Mouse (Mus musculus) limb, embryonic 12.5 days (tissue): ENCODE data around the gene Klhdc7b. TPM values are rescaled to one million over a fixed set of nuclear protein-coding genes. Genes with fewer than 3 reads are reported as not detected.

Experiments
- ATAC-seq: fragments of 200-750 bp; cut with Nextera tagmentation; 2 replicates; pipeline ENCODE4 v1.8.0; 2017; ENCODE audit warnings: low read depth, moderate TSS enrichment; ENCODE audit not compliant: insufficient number of reproducible peaks, insufficient read depth, low FRiP score, low TSS enrichment
- H3K27ac ChIP-seq: fragments of 300-500 bp; sonication (generic); 2 replicates; pipeline ENCODE4 v1.5.1; 2016; ENCODE audit warnings: mild to moderate bottlenecking, moderate library complexity
- H3K27me3 ChIP-seq: fragments of 300-500 bp; sonication (generic); 2 replicates; pipeline ENCODE4 v1.6.1; 2016; ENCODE audit warnings: mild to moderate bottlenecking, moderate library complexity
- H3K36me3 ChIP-seq: fragments of 300-500 bp; sonication (generic); 2 replicates; pipeline ENCODE4 v1.6.1; 2016; ENCODE audit warnings: mild to moderate bottlenecking, moderate library complexity
- H3K4me1 ChIP-seq: fragments of 300-500 bp; sonication (generic); replicated peaks from 2 replicates; pipeline ENCODE4 v1.6.1; 2016
- H3K4me2 ChIP-seq: fragments of 300-500 bp; sonication (generic); 2 replicates; pipeline ENCODE4 v1.6.1; 2016; ENCODE audit warnings: mild to moderate bottlenecking, moderate library complexity
- H3K4me3 ChIP-seq: fragments of 300-500 bp; sonication (generic); replicated peaks from 2 replicates; pipeline ENCODE4 v1.5.1; 2016; ENCODE audit warnings: mild to moderate bottlenecking
- H3K9ac ChIP-seq: fragments of 300-500 bp; sonication (generic); replicated peaks from 2 replicates; pipeline ENCODE4 v1.6.1; 2016; ENCODE audit warnings: mild to moderate bottlenecking, moderate library complexity
- H3K9me3 ChIP-seq: fragments of 300-500 bp; sonication (generic); 2 replicates; pipeline ENCODE4 v1.6.1; 2016; ENCODE audit warnings: mild to moderate bottlenecking, moderate library complexity
- WGBS: fragments of 180-500 bp; shearing (Covaris S2); methylation state at CpG from one replicate; pipeline ENCODE4 v1.1.7; 2016; 5-methylcytosine and 5-hydroxymethylcytosine counted together
- polyA plus RNA-seq: library from polyadenylated mRNA; unstranded; fragments of >200 nt; fragmentation: Nextera tagmentation; extraction: Ambion mirVana; gene quantifications from 2 replicates; pipeline ENCODE4 v1.2.1, GENCODE M21; 2016

Gene Klhdc7b
- polyA plus RNA-seq, 1 experiment from 2014 or later = not detected

DNA sequence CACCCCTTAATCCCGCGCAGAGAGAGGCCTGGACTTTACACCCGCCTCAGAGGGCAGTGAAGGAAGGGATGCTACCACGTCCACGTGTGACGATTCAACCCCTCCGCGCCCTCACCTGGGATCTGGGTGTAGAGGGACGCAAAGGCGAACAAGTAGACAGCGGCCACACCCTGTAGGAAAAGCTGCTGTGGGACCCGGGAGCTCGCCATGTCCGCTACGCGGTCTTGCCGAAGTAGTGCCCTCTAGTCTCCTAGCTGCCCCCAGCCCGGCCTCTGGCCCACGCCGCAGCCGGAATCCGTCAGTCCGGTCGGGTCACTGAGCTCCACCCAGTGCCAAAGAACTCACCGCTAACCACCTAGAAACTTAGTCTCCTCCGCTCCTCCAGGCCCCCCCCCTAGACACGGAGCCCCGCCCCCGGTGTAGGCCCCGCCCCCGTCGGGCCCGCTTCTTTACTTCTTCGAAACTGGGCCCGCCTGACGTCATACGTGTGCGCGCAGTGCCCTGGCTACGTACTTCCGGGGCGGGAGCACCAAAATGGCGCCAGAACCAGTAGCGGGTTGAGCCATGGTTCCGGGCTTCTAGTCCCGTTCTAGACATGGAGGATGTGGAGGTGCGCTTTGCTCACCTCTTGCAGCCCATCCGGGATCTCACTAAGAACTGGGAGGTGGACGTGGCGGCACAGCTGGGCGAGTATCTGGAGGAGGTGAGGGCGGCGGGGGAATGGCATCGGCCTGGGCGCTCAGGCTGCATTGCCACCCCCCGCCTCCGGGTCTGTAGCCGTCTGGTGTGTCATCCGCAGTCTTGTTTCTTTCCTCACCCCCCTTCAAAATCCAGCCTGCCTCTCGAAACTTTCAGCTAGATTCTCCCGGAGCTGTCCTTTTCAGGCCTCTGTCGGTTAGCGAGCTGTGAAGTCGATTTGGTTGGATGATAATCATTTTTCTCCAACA, 29.2 kb upstream of the Klhdc7b start, which contains the start of the genes Lmf2 and Ncaph2:
Gene Lmf2, minus strand, starts transcription at position 419 of the 947 bp plus-strand sequence.
Gene Ncaph2, plus strand, starts transcription at position 479 of the 947 bp plus-strand sequence.
- H3K9ac ChIP-seq = peak within 1 kb of the TSS; percentile 89
- peaks cover 21% of the 10 kb centered on the region for H3K4me1 ChIP-seq
- H3K27me3 ChIP-seq = no peaks in the 10 kb centered on the region
- H3K27ac ChIP-seq = peak within 1 kb of the TSS; percentile 92
- H3K36me3 ChIP-seq = peaks cover 50% of the 10 kb centered on the region
- peak within 1 kb of the TSS; percentile 86 for H3K4me2 ChIP-seq
- H3K4me3 ChIP-seq = peak within 1 kb of the TSS; percentile 82
- WGBS = under 1% methylated on average over 62 of the region's 64 CpGs
- H3K9me3 ChIP-seq = no peaks in the 10 kb centered on the region
- ATAC-seq = peak; percentile 83

DNA sequence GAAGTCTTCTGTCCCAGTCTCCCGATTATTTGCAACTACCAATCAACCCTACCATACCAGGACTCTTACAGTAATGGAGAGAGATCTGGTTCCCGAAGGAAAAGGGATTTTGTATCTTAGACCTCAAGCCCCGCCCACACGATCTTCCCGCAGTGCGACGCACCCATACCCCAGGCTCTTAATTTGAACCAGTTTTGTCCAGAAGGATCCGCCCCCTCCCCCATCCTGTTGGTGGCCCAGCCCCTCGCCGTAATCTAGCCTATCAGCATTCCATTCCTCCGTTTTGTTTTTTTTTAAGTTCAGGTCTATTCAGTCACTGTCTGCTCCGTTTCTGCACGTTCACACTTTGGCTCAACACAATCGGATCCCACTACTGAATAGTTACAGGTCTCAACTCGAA, 28.3 kb upstream of the Klhdc7b start:
- Histone ChIP-seq H3K4me3 (peak overlapping the region; percentile 82), H3K4me1 (peaks cover 21% of the 10 kb centered on the region), H3K36me3 (peaks cover 50% of the 10 kb centered on the region), H3K27me3 (no peaks in the 10 kb centered on the region), H3K9me3 (no peaks in the 10 kb centered on the region), H3K9ac (peak overlapping the region; percentile 89), H3K4me2 (peak overlapping the region; percentile 86), H3K27ac (peak overlapping the region; percentile 92)
- 1% methylated on average over 15 of the region's 15 CpGs for WGBS
- ATAC-seq = 0 out of 2 replicates have a peak, but pooled peaks have one; percentile 29

DNA sequence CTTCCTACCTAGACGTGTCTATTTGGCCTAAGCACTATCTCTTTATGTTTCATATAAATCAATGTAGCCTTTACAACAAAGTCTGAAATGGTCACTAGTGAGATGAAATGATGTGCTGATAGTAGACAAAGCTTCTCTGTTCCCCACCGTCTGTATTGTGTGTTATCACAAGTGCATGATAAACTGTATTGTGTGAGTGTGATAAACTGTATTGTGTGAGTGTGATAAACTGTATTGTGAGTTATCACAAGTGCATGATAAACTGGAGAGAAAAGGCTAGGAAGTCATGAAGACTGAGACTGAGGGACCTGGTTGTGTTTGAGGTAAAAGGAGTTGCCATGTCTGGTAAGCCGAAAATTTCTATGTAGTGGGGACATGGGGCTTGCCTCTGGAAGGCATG, 25.9 kb upstream of the Klhdc7b start:
- 86% methylated on average over 3 of the region's 3 CpGs for WGBS
- peaks cover 20% of the 10 kb centered on the region for H3K4me1 ChIP-seq
- no peak overlapping the region for H3K4me2 ChIP-seq
- H3K27me3 ChIP-seq = no peaks in the 10 kb centered on the region
- no peak for ATAC-seq
- H3K27ac ChIP-seq = no peak overlapping the region
- no peak overlapping the region for H3K9ac ChIP-seq
- H3K36me3 ChIP-seq = peaks cover 49% of the 10 kb centered on the region
- H3K4me3 ChIP-seq = no peak overlapping the region
- no peaks in the 10 kb centered on the region for H3K9me3 ChIP-seq

DNA sequence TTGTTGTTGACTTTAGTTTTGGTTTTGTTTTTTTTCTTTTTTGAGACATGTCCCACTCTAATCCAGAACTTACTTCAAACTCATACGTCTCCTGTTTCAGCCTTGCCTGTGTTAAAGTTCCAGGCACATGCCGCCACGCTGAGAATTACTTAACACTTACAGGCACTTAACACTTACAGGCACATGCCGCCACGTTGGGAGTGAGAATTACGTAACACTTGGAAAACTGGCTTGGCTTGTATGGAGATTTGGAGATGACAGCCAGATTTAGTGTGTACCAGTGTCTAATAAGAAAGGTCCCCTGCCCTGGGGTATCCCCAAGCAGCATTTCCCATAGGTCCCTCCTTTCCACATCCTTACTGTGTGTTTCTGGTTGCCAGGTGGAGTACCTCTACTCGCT, 21.7 kb upstream of the Klhdc7b start:
- H3K27me3 ChIP-seq = no peaks in the 10 kb centered on the region
- H3K9ac ChIP-seq = no peak overlapping the region
- no peaks in the 10 kb centered on the region for H3K9me3 ChIP-seq
- H3K4me2 ChIP-seq = no peak overlapping the region
- no peak overlapping the region for H3K4me3 ChIP-seq
- WGBS = 91% methylated on average over 7 of the region's 7 CpGs
- no peak overlapping the region for H3K27ac ChIP-seq
- no peaks in the 10 kb centered on the region for H3K4me1 ChIP-seq
- no peak for ATAC-seq
- H3K36me3 ChIP-seq = peaks cover 87% of the 10 kb centered on the region

DNA sequence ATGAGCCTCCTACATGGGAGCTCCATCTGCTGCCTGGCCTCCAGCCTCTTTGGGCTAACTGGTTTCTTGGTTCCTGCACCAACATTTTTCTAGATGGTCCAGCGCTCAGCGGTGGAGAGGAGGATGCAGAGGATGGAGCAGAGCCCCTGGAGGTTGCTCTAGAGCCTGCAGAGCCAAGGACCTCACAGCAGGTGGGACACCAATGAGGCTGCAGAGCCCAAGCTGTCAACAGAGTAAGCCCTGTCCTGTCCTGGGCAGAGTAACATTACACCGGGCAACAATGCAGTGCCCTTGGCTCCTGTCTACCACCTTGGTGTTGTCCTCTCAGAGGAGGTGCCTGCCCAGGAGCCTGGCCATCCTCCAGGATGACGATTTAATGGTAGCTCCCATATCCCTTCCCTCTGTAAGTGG, 19.6 kb upstream of the Klhdc7b start:
- ATAC-seq = no peak
- Histone ChIP-seq H3K27ac (no peak overlapping the region), H3K36me3 (peaks cover 98% of the 10 kb centered on the region), H3K9ac (no peak overlapping the region), H3K4me1 (no peaks in the 10 kb centered on the region), H3K4me3 (no peak overlapping the region), H3K27me3 (no peaks in the 10 kb centered on the region), H3K9me3 (no peaks in the 10 kb centered on the region), H3K4me2 (no peak overlapping the region)
- 90% methylated on average over 4 of the region's 4 CpGs for WGBS

DNA sequence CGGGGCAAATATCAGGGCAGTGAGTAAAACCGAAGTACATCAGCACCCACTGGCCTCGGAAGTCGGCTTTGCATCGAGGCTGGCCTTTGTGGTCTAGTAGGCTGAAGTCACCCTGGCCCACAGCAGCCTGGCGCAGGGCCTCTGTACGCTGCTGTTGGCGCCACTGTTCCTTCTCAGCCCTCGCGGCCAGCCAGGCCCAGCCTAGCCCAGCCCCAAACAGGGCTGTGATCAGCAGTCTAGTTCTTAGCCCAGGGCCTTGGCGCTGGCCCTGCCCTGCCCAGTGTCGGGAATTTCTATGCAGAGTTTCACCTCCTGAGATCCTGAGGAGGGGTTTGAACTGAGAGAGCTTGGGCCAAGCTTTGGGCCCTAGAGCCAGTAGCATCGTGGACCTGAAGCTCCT, 12.6 kb upstream of the Klhdc7b start:
- Histone ChIP-seq H3K27ac (no peak overlapping the region), H3K36me3 (peaks cover 60% of the 10 kb centered on the region), H3K9me3 (no peaks in the 10 kb centered on the region), H3K27me3 (peaks cover 13% of the 10 kb centered on the region), H3K4me1 (peaks cover 13% of the 10 kb centered on the region), H3K4me3 (no peak overlapping the region), H3K9ac (no peak overlapping the region), H3K4me2 (no peak overlapping the region)
- ATAC-seq = no peak
- WGBS = 88% methylated on average over 13 of the region's 13 CpGs

DNA sequence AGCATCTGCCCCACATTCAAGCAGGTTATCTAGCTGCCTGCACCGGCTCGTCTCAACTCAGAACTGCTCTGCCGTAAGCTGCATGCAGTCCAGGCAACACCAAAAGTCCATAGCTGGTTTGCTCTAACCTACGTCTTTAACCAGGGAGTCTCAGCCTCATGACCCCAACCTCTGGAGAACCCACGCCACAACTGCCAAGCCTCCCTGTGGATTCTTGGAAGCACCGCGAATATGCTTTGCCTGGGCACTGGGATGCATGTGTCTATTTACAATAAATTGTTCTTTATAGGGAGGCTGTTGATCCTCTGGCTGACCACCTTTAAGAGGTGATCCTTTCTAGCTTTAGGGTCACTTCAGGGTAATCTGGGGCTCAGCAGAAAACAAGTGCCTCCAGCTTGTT, 12.2 kb upstream of the Klhdc7b start:
- H3K27me3 ChIP-seq = peaks cover 18% of the 10 kb centered on the region
- H3K9ac ChIP-seq = no peak overlapping the region; the same call in 1 of the 2 replicates
- H3K9me3 ChIP-seq = no peaks in the 10 kb centered on the region
- H3K36me3 ChIP-seq = peaks cover 55% of the 10 kb centered on the region
- 86% methylated on average over 7 of the region's 7 CpGs for WGBS
- H3K4me3 ChIP-seq = peak overlapping the region; percentile 64; the same call in 1 of the 2 replicates
- H3K27ac ChIP-seq = 0 out of 2 replicates have a peak overlapping the region, but pooled peaks have one; percentile 94
- H3K4me1 ChIP-seq = peaks cover 17% of the 10 kb centered on the region
- ATAC-seq = no peak
- peak overlapping the region; percentile 78 for H3K4me2 ChIP-seq

DNA sequence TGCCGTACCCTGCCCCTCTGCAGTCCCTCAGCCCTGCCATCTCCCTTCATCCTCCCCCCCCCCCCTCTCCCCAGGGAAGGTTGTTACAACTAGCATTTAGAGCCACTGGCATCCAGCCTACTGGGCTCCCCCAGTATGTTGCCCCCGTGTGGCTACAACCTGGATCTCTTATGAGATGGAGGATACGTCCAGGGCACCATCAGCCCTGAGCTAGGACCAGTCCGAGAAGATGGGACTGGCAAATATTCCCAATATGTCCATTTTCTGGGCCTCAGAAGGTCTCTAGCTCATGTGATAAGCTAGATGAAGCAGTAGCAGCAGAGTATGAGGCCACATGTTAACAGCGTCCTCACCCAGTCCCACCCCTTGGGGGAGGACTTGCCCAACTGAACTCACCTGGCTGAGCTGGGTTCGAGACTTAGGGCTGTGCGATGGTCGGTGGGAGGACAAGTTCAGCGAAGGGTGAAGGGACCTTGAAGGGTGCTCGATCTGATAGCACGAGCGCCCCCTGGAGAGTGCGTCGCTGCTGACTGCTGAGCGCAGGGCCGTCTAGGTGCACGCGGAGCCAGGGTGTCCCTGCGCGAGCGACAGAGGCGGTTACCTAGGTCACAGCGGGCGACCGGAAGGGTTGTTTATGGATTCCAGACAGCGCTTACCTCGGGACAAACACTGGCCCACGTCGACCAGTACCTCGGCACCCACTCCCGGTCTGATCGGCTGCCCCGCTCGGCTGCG, 11.5 kb upstream of the Klhdc7b start:
- peaks cover 18% of the 10 kb centered on the region for H3K4me1 ChIP-seq
- H3K27me3 ChIP-seq = peaks cover 25% of the 10 kb centered on the region
- H3K4me2 ChIP-seq = peak overlapping the region; percentile 78
- 2% methylated on average over 35 of the region's 35 CpGs for WGBS
- peak; percentile 56 for ATAC-seq
- peak overlapping the region; percentile 77 for H3K9ac ChIP-seq
- H3K4me3 ChIP-seq = peak overlapping the region; percentile 64
- H3K36me3 ChIP-seq = peaks cover 49% of the 10 kb centered on the region
- peak overlapping the region; percentile 94 for H3K27ac ChIP-seq
- no peaks in the 10 kb centered on the region for H3K9me3 ChIP-seq

DNA sequence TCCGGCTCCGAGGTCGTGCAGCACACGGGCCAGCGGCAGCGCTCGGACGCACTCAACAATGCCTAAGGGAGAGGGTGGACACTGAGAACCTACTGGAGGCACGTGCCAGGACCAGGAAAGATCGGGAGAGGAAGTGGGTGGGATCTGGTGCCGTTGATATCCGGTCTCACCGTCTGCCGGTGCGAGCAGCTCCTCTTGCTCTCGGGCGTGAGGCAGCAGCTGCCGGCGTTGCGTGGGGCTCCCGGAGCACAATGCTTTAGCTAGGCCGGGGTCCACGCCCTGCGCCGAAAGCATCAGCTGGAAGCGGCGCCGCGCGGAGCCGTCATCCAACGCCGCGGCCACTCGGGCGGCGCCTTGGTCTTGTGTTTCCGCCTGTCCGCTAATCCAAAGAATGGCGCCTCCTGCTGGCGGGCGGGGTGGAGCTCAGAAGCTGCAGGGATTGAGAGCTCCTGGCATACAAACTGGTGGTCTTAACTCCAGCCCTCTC, 10.9 kb upstream of the Klhdc7b start, which contains the start of gene Sco2:
Gene Sco2, minus strand, starts transcription at position 85 of the 487 bp plus-strand sequence.
- under 1% methylated on average over 42 of the region's 42 CpGs for WGBS
- Histone ChIP-seq H3K36me3 (peaks cover 43% of the 10 kb centered on the region), H3K9me3 (no peaks in the 10 kb centered on the region), H3K27me3 (peaks cover 31% of the 10 kb centered on the region), H3K4me2 (peak within 1 kb of the TSS; percentile 78), H3K4me1 (peaks cover 23% of the 10 kb centered on the region), H3K27ac (peak within 1 kb of the TSS; percentile 94), H3K9ac (peak within 1 kb of the TSS; percentile 77), H3K4me3 (peak within 1 kb of the TSS; percentile 64)
- ATAC-seq = peak; percentile 56

DNA sequence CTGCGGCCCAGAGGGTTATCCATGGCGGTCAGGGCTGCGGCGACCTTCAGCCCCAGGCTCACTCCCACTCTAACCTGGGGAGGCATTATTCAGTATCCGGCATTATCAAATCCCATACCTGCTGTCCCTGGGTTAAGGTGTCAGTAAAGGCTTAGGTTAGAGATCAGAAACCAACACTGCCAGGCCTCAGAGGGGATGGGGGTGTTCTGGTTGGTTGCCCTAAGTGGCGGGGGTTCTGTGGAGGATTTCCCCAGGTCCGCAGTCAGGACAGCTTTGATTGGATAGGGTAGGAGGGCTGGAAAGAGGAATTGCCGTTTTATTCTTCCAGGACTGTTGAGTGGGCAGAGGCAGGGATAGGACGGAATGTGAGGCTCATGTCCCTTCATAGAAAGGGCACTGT, 10.4 kb upstream of the Klhdc7b start:
- Histone ChIP-seq H3K27ac (peak overlapping the region; percentile 94), H3K27me3 (peaks cover 36% of the 10 kb centered on the region)
- WGBS = 51% methylated on average over 9 of the region's 9 CpGs

More for the DNA sequence above, 10.4 kb upstream of the Klhdc7b start:
- Histone ChIP-seq H3K9me3 (no peaks in the 10 kb centered on the region), H3K4me3 (peak overlapping the region; percentile 64), H3K9ac (peak overlapping the region; percentile 77), H3K4me1 (peaks cover 28% of the 10 kb centered on the region), H3K4me2 (peak overlapping the region; percentile 78), H3K36me3 (peaks cover 37% of the 10 kb centered on the region)
- ATAC-seq = no peak
